Mouse (Mus musculus) macrophage (primary cell): ENCODE measurements around the gene Map3k12. TPM values are rescaled to one million over a fixed set of nuclear protein-coding genes. Genes with fewer than 3 reads are reported as not detected.

Experiments used
- H3K27ac ChIP-seq: fragments of 350-480 bp; formaldehyde crosslinking; 2 replicates; pipeline ENCODE4 v1.9.0; 2021
- H3K36me3 ChIP-seq: fragments of 350-480 bp; formaldehyde crosslinking; 2 replicates; pipeline ENCODE4 v1.9.0; 2021; ENCODE audit errors: inconsistent target
- H3K4me3 ChIP-seq: fragments of 350-480 bp; formaldehyde crosslinking; 2 replicates; pipeline ENCODE4 v1.9.0; 2021; ENCODE audit errors: inconsistent target
- H3K79me2 ChIP-seq: fragments of 350-480 bp; formaldehyde crosslinking; 2 replicates; pipeline ENCODE4 v1.9.0; 2021; ENCODE audit errors: inconsistent target
- WGBS: methylation state at CpG from one replicate; pipeline ENCODE4 v1.1.7; 2026; ENCODE audit warnings: inconsistent platforms; ENCODE audit not compliant: missing documents; 5-methylcytosine and 5-hydroxymethylcytosine counted together
- polyA plus RNA-seq: library from polyadenylated mRNA; stranded (reverse); fragments of 250-400 nt; gene quantifications from 3 replicates; pipeline ENCODE4 v1.2.4, GENCODE M21; 2018; ENCODE audit warnings: inconsistent platforms

Gene Map3k12
- polyA plus RNA-seq, 1 experiment from 2014 or later = 4.7 TPM

DNA sequence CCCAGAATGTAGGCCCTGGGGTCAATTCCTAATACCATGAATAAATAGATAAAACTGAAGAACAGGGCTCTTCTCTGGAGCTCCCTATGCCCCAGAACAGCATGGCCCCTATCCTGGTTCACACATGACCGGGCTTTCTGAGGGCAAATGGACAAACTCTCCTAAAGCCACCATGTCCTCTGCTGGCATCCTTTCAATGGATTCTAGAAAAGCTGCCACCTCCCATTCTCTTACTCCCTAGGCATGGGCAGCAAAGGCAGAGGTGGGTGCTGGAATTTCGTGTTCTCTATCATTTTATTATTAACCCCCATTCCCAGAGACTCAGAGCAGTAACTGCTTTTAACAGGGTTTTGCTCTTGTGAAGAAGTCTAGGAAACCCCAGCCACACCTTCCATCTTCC lies 1.6 kb downstream of the Map3k12 start:
- H3K36me3 ChIP-seq = no peaks in the 10 kb centered on the region
- peaks cover 16% of the 10 kb centered on the region for H3K79me2 ChIP-seq
- no peak overlapping the region for H3K4me3 ChIP-seq
- 100% methylated on average over 2 of the region's 2 CpGs for WGBS
- H3K27ac ChIP-seq = no peak overlapping the region

DNA sequence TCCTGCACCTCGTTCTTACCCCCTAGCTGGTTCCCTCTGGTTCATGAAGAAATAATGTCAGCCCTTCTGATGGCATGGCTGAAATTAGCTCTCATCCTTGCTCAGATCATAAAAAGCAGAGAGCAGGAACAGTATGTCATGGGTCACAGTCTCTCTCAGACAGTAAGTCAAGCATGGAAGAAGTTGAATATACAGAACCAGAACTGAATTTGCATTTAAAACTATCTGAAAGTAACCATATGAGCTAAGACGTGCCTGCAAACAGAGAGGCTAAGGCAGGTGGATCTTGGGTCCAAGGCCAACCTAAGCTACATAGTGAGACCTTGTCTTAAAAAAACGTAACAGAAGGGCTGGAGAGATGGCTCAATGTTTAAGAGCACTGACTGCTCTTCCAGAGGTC lies 3.9 kb downstream of the Map3k12 start:
- Histone ChIP-seq H3K79me2 (peaks cover 19% of the 10 kb centered on the region), H3K4me3 (no peak overlapping the region), H3K36me3 (no peaks in the 10 kb centered on the region), H3K27ac (no peak overlapping the region)
- 82% methylated on average over 3 of the region's 3 CpGs for WGBS

DNA sequence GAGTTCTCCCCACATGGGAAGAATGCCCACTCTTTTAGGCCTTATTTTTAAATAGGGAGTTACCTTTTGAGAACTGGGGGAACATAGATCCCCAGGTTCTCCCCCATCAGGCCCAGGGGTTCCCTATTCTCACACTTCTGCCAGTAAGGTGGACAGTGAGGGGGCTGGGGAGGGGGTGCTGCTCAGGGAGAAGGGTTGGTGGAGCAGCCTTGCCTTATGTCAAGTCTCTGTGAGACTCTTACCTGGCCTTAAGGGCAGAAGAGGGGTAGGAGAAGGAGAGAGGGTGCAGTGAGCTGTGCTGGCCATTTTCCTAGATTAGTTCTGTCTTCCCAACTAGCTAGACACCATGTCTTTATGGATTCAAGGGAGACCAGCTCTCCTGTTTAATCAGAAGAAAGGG lies 4.4 kb downstream of the Map3k12 start:
- Histone ChIP-seq H3K79me2 (peaks cover 19% of the 10 kb centered on the region), H3K36me3 (no peaks in the 10 kb centered on the region), H3K27ac (no peak overlapping the region), H3K4me3 (no peak overlapping the region)

DNA sequence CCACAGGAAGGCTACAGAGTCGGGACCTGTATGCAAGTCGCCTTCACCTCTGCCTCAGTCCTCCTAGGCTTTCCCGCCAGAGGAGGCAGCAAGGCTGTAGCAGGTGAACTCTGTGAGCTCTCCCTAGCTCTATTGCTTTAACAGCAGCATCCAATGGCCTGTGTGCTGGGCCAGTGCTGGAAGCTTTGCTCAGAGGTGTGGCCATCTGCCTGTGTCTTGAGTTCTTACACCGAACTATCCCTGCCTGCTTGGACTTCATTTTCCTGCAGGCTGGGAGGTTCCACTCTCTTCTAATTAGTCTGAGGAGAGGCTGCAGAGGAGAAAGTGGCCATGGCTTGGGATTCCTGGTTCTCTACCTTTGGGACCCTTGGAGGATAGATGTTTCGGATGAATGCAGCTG lies 4.9 kb downstream of the Map3k12 start:
- no peaks in the 10 kb centered on the region for H3K36me3 ChIP-seq
- H3K4me3 ChIP-seq = no peak overlapping the region
- H3K79me2 ChIP-seq = peaks cover 19% of the 10 kb centered on the region
- 92% methylated on average over 5 of the region's 5 CpGs for WGBS
- H3K27ac ChIP-seq = no peak overlapping the region

DNA sequence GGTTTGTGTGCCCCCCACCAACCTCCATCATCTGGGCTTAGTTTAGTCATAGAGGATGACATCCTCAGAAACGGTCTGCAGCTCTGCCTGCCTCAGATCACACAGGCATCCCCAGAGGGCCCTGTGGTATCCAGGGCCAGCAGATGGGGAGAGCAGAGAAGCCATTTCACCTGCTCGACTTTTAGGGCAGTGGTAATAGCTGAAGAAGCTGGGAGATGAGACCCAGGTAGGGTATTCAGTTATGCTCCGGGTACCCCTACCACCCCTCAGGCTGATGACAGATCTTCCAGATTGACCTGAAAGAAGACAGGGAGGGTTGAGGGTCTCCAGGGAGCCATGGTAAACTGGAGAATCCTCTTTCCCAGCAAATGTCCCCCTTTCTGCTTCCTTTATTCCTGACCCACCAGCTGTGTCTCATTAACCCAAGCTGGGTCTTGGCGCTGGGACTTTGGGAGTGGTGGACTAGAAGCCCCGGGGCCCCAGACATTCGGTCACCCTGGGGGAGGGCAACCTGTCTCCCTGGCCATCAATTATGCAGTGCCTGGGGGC lies 5.5 kb downstream of the Map3k12 start:
- H3K4me3 ChIP-seq = no peak overlapping the region
- H3K27ac ChIP-seq = no peak overlapping the region
- WGBS = 76% methylated on average over 6 of the region's 6 CpGs
- H3K79me2 ChIP-seq = peaks cover 19% of the 10 kb centered on the region
- no peaks in the 10 kb centered on the region for H3K36me3 ChIP-seq

DNA sequence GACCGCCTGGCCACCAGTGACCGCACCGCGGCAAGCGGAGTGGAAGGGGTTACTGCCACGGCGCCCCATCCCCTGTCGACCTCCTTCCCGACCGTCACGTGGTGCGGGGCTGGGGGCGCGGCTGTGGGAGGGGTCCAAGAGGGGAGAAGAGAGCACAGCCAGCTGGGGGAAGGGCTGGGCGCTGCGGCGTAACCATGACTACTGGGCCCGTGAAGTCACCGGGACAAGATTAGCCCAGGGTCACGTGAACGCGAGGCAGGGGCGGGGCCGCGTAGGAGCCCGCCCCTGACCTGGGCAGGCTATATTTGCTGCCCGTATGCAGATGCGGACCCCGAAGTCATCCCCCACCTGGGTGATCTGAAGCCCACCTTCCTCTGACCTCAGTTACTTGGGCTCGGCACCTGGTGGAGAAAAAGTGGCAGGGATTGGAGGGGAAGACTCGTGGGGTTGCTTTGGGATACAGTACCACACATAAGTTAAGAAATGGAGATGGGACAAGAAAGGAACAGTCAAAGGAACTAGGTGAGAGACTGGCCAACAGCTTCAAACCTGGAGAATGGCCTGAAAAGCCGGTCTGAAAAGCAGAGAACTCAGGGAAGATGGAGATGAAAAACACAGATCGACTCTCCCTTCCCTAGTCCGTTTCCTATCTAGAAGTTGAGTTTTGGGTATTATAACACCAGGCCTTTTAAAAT lies 6.1 kb downstream of the Map3k12 start:
- peak overlapping the region; percentile 62 for H3K27ac ChIP-seq
- peak overlapping the region; percentile 46 for H3K4me3 ChIP-seq
- H3K36me3 ChIP-seq = no peaks in the 10 kb centered on the region
- WGBS = 7% methylated on average over 34 of the region's 34 CpGs
- peaks cover 19% of the 10 kb centered on the region for H3K79me2 ChIP-seq

DNA sequence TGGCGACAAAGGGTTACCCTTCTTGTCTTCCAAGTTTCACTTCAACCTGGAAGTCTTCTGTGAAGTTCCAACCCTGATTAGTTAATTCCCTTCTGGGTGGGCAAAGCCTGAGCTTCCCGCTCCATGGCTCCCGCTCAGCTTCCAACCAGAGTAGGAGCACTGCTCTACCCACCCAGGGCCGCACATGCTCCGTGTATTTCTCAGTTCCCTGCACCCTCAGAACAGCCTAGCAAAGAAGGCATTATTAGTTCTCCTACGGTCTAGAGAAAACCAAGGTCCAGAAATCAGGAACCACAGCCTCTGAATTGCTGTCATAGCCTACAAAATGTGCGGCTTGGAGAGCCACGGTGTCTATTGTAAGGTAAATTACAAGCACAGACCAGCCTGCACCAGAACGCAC lies 6.8 kb downstream of the Map3k12 start:
- H3K27ac ChIP-seq = peak overlapping the region; percentile 62
- H3K79me2 ChIP-seq = peaks cover 20% of the 10 kb centered on the region
- 22% methylated on average over 9 of the region's 9 CpGs for WGBS
- no peaks in the 10 kb centered on the region for H3K36me3 ChIP-seq
- H3K4me3 ChIP-seq = peak overlapping the region; percentile 46

DNA sequence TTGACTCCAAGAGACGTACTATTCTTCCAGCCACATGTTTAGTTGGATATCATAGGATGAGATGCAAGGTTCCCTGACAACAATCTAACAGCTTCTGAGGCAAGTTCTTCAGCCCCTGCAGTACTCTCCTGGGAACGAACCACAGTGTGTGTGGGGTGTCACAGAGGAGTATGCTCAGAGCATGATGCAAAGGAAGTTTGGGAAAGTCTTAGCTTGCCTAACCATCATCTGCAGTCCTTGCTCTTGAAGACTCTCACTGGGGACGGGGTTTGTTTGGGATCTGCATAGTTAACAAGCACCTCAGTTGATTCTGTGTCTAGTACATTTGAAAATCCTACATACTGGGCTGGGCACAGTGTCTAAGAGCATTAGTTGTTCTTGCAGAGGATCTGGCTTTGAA lies 8.5 kb downstream of the Map3k12 start:
- WGBS = 92% methylated on average over 3 of the region's 3 CpGs
- Histone ChIP-seq H3K27ac (0 out of 2 replicates have a peak overlapping the region, but pooled peaks have one; percentile 69), H3K36me3 (peaks cover 10% of the 10 kb centered on the region), H3K79me2 (peaks cover 22% of the 10 kb centered on the region), H3K4me3 (no peak overlapping the region)

DNA sequence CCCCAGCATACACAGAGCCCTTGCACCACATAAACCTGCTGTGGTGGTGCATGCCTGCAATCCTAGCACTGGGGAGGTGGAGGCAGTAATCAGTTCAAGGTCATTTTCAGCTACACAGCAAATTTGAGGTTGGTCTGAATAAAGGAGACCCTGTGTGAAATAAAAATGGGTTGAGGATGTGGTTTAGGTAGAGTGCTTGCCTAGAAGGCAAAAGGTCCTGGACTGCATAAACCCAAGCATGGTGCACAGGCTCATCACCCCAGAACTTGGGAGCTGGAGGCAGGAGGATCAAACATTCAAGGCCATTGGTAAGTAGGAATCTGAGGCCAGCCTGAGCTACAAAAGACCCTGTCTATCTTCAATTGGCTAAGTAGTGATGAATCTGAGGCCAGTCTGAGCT lies 9.3 kb downstream of the Map3k12 start:
- peaks cover 17% of the 10 kb centered on the region for H3K36me3 ChIP-seq
- no peak overlapping the region for H3K4me3 ChIP-seq
- peaks cover 22% of the 10 kb centered on the region for H3K79me2 ChIP-seq
- peak overlapping the region; percentile 69 for H3K27ac ChIP-seq

DNA sequence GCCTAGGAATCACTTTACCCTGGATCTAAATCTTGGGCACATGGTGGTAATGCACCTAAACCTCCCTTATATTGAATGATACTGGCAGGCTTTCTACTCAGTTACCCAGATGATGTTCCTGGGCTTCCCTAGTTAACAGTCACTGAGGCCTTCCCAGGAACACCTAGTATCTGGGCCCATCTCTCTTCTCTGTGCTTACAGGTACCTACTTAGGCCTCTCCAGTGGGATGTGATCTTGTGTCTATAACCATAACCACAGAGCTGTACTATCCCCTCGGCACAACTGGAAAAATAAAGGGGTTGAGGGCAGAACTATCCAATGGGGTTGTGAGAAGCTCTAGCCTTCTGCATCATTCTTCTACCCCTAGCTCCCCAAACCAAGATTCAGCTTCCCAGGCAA lies 10.0 kb downstream of the Map3k12 start:
- H3K27ac ChIP-seq = peak overlapping the region; percentile 69
- peaks cover 24% of the 10 kb centered on the region for H3K36me3 ChIP-seq
- 88% methylated on average over 1 of the region's 1 CpGs for WGBS
- H3K4me3 ChIP-seq = no peak overlapping the region
- peaks cover 22% of the 10 kb centered on the region for H3K79me2 ChIP-seq

DNA sequence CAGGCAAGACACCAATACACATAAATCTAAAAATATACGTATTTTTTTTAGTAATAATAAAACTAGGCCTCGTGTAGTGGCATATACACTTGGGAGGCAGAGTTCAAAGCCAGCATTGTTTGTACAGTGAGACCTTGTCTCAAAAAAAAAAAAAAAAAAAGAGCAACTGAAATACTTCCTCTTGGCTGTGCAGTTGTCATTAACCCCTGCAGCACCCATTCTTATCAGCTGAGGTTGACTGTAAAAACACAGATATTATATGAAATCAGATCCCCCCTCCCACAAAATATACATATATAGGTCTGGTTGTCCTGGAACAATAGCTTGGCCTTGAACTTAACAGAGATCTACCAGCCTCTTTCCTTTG lies 10.4 kb downstream of the Map3k12 start:
- H3K4me3 ChIP-seq = no peak overlapping the region
- peaks cover 22% of the 10 kb centered on the region for H3K79me2 ChIP-seq
- WGBS = 17% methylated on average over 2 of the region's 2 CpGs
- peaks cover 29% of the 10 kb centered on the region for H3K36me3 ChIP-seq
- H3K27ac ChIP-seq = peak overlapping the region; percentile 69

DNA sequence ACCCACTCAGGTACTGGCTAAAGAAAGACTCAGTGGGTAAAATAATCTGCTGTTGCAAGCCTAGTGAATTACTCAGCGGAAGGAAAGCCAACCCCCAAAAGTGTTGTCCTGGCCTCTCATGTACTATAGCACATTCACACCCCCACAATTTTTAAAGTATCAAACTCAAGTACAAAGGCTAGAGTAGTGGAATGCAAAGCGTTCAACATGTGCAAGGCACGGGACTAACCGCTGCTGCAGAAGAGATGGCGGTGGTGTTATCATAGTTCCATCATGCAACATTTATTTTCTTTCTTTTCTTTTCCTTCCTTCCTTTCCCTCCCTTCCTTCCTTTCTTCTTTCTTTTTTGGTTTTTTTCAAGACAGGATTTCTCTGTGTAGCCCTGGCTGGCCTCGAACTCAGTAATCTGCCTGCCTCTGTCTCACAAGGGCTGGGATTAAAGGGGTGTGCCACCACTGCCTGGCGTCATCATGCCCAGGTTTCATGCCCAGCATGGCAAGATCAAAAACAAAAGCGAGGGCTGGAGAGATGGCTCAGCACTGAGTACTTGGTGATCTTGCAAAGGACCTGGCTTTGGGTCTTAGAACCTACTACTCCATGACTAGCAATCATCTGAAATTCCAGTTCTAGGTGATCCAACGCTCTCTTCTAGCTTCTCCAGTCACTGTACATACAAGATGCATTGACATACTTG lies 10.9 kb downstream of the Map3k12 start:
- Histone ChIP-seq H3K27ac (peak overlapping the region; percentile 69), H3K36me3 (peaks cover 34% of the 10 kb centered on the region), H3K4me3 (no peak overlapping the region), H3K79me2 (peaks cover 22% of the 10 kb centered on the region)
- WGBS = 86% methylated on average over 9 of the region's 9 CpGs

DNA sequence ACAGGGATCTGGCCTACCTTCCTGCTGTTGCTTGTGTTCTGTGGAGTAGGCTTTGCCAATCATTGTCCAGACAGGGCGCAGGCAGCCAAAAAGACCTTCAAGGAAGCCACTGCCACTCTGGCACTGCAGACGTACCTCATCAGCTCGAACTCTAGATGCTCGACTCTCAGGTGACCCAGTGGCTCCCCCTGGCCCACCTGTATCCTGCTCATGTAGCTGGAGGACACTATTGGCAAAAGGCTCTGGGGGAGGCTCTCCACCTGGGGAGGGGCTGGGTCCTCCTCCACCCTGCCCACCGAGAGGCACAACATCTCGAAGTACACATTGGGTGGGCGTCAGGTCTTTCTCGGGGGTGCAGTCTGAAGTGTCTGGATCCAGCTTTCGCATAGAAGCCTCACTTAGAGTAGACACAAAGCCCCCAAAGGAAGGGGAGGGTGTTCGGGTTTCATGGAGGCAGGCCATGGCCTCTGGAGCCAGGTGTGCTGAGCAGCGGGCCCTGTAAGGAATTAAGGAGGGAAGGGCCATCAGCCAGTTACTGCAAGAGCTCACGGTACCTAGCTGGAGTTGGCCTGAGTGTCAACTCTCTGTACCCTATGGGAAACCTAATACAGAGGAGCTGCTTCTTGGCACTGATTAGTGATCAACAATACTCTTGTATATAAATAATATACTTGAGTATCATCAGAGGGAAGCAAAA lies 11.6 kb downstream of the Map3k12 start:
- Histone ChIP-seq H3K36me3 (peaks cover 41% of the 10 kb centered on the region), H3K4me3 (no peak overlapping the region), H3K27ac (no peak overlapping the region), H3K79me2 (peaks cover 22% of the 10 kb centered on the region)
- 90% methylated on average over 8 of the region's 12 CpGs for WGBS

DNA sequence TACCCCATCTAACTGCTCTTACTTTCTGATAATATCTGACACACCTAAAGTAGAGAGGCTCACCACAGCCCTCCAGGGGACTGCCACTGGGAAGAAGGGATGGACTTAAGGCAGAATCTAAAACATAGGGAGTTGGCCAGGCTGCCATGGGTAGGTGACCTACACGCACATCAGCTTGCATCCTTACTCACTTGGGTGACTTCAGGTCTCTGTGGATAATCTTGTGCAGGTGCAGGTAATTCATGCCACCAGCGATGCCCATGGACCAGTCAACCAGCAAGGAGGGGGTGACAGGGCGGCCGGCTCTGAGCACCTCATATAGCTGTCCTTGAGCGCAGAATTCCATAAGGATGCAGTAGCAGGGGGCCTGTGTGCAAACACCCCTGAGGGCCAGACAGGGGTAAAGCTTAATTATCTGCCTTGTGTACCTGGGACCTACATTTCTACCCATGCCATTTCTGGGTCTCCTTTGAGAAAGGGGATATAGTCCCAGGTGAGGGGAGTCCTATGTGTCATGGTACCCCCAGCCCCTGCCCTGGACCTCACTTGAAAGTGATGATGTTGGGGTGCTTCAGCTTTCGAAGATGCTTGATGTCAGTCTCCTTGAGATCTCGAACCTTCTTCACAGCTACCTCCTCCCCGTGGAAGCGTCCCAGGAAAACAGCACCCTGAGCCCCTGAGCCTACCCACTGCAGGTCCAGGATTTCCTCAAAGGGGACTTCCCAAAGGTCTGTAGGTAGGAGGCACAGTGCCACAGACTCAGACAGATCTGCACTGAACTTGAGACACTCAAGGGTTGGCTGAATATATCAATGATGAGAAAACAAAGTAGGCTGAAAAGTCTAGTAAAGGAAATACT lies 12.7 kb downstream of the Map3k12 start:
- Histone ChIP-seq H3K27ac (no peak overlapping the region), H3K79me2 (peaks cover 15% of the 10 kb centered on the region), H3K36me3 (peaks cover 52% of the 10 kb centered on the region), H3K4me3 (no peak overlapping the region)
- 93% methylated on average over 9 of the region's 9 CpGs for WGBS
